Mouse (Mus musculus) macrophage (primary cell): ENCODE measurements around the gene Armh3. TPM values are rescaled to one million over a fixed set of nuclear protein-coding genes. Genes with fewer than 3 reads are reported as not detected.

Experiments used
- H3K27ac ChIP-seq: fragments of 350-480 bp; formaldehyde crosslinking; 2 replicates; pipeline ENCODE4 v1.9.0; 2021
- H3K36me3 ChIP-seq: fragments of 350-480 bp; formaldehyde crosslinking; 2 replicates; pipeline ENCODE4 v1.9.0; 2021; ENCODE audit errors: inconsistent target
- H3K4me3 ChIP-seq: fragments of 350-480 bp; formaldehyde crosslinking; 2 replicates; pipeline ENCODE4 v1.9.0; 2021; ENCODE audit errors: inconsistent target
- H3K79me2 ChIP-seq: fragments of 350-480 bp; formaldehyde crosslinking; 2 replicates; pipeline ENCODE4 v1.9.0; 2021; ENCODE audit errors: inconsistent target
- WGBS: methylation state at CpG from one replicate; pipeline ENCODE4 v1.1.7; 2026; ENCODE audit warnings: inconsistent platforms; ENCODE audit not compliant: missing documents; 5-methylcytosine and 5-hydroxymethylcytosine counted together
- polyA plus RNA-seq: library from polyadenylated mRNA; stranded (reverse); fragments of 250-400 nt; gene quantifications from 3 replicates; pipeline ENCODE4 v1.2.4, GENCODE M21; 2018; ENCODE audit warnings: inconsistent platforms

Armh3 gene
- polyA plus RNA-seq, 1 experiment from 2014 or later, result 14.2 TPM

GRCm38 (mm10) chr19:45855284-45855920 is 142.9 kb downstream of the Armh3 start:
- WGBS, result 64% methylated on average over 8 of the region's 8 CpGs
- no peaks in the 10 kb centered on the region for H3K36me3 ChIP-seq
- no peaks in the 10 kb centered on the region for H3K79me2 ChIP-seq
- no peak overlapping the region for H3K4me3 ChIP-seq
- no peak overlapping the region for H3K27ac ChIP-seq

- H3K36me3 ChIP-seq, result no peaks in the 10 kb centered on the region
- H3K79me2 ChIP-seq, result no peaks in the 10 kb centered on the region
- H3K27ac ChIP-seq, result no peak overlapping the region
- WGBS, result 75% methylated on average over 7 of the region's 7 CpGs
- H3K4me3 ChIP-seq, result no peak overlapping the region
Observed at GRCm38 (mm10) chr19:45854521-45854920, 143.8 kb downstream of the Armh3 start.

GRCm38 (mm10) chr19:45847733-45848093 is 150.6 kb downstream of the Armh3 start:
- H3K27ac ChIP-seq, result no peak overlapping the region
- no peaks in the 10 kb centered on the region for H3K79me2 ChIP-seq
- WGBS, result 100% methylated on average over 4 of the region's 4 CpGs
- H3K4me3 ChIP-seq, result no peak overlapping the region
- H3K36me3 ChIP-seq, result no peaks in the 10 kb centered on the region

GRCm38 (mm10) chr19:45847016-45847732 is 151.1 kb downstream of the Armh3 start:
- 97% methylated on average over 3 of the region's 3 CpGs for WGBS
- no peaks in the 10 kb centered on the region for H3K36me3 ChIP-seq
- H3K79me2 ChIP-seq, result no peaks in the 10 kb centered on the region
- H3K27ac ChIP-seq, result no peak overlapping the region
- H3K4me3 ChIP-seq, result no peak overlapping the region

- no peaks in the 10 kb centered on the region for H3K79me2 ChIP-seq
- no peak overlapping the region for H3K27ac ChIP-seq
- H3K36me3 ChIP-seq, result no peaks in the 10 kb centered on the region
- 73% methylated on average over 3 of the region's 3 CpGs for WGBS
- H3K4me3 ChIP-seq, result no peak overlapping the region
Observed at GRCm38 (mm10) chr19:45844209-45844608, 154.1 kb downstream of the Armh3 start.

- Histone ChIP-seq H3K79me2 (no peaks in the 10 kb centered on the region), H3K4me3 (no peak overlapping the region), H3K27ac (peak overlapping the region; percentile 43), H3K36me3 (no peaks in the 10 kb centered on the region)
- 6% methylated on average over 10 of the region's 10 CpGs for whole genome bisulfite sequencing
Observed at GRCm38 (mm10) chr19:45843424-45843823, 154.9 kb downstream of the Armh3 start.

GRCm38 (mm10) chr19:45837050-45837994 is 161.0 kb downstream of the Armh3 start:
- no peaks in the 10 kb centered on the region for H3K79me2 ChIP-seq
- WGBS, result 73% methylated on average over 12 of the region's 12 CpGs
- no peaks in the 10 kb centered on the region for H3K36me3 ChIP-seq
- no peak overlapping the region for H3K4me3 ChIP-seq
- no peak overlapping the region for H3K27ac ChIP-seq

GRCm38 (mm10) chr19:45835490-45835889 is 162.8 kb downstream of the Armh3 start:
- 88% methylated on average over 10 of the region's 10 CpGs for WGBS
- H3K36me3 ChIP-seq, result no peaks in the 10 kb centered on the region

GRCm38 (mm10) chr19:45833665-45834064 is 164.6 kb downstream of the Armh3 start:
- Histone ChIP-seq H3K36me3 (no peaks in the 10 kb centered on the region), H3K4me3 (no peak overlapping the region), H3K79me2 (no peaks in the 10 kb centered on the region), H3K27ac (no peak overlapping the region)
- WGBS, result 87% methylated on average over 10 of the region's 10 CpGs

More at GRCm38 (mm10) chr19:45835490-45835889, 162.8 kb downstream of the Armh3 start:
- no peak overlapping the region for H3K27ac ChIP-seq
- no peaks in the 10 kb centered on the region for H3K79me2 ChIP-seq
- no peak overlapping the region for H3K4me3 ChIP-seq

GRCm38 (mm10) chr19:45830679-45831078 is 167.6 kb downstream of the Armh3 start:
- no peak overlapping the region for H3K4me3 ChIP-seq
- no peaks in the 10 kb centered on the region for H3K36me3 ChIP-seq
- 38% methylated on average over 2 of the region's 2 CpGs for WGBS
- H3K27ac ChIP-seq, result no peak overlapping the region
- H3K79me2 ChIP-seq, result no peaks in the 10 kb centered on the region

- Histone ChIP-seq H3K4me3 (no peak overlapping the region), H3K79me2 (no peaks in the 10 kb centered on the region), H3K27ac (no peak overlapping the region), H3K36me3 (no peaks in the 10 kb centered on the region)
- 94% methylated on average over 3 of the region's 3 CpGs for WGBS
Observed at GRCm38 (mm10) chr19:45827736-45828135, 170.6 kb downstream of the Armh3 start.

- WGBS, result 95% methylated on average over 5 of the region's 5 CpGs
- no peak overlapping the region for H3K4me3 ChIP-seq
- no peaks in the 10 kb centered on the region for H3K79me2 ChIP-seq
- no peak overlapping the region for H3K27ac ChIP-seq
- H3K36me3 ChIP-seq, result no peaks in the 10 kb centered on the region
Observed at GRCm38 (mm10) chr19:45827125-45827524, 171.2 kb downstream of the Armh3 start.

GRCm38 (mm10) chr19:45826146-45826545 is 172.1 kb downstream of the Armh3 start:
- Histone ChIP-seq H3K4me3 (no peak overlapping the region), H3K36me3 (no peaks in the 10 kb centered on the region), H3K79me2 (no peaks in the 10 kb centered on the region), H3K27ac (no peak overlapping the region)
- WGBS, result 96% methylated on average over 3 of the region's 3 CpGs

- Histone ChIP-seq H3K4me3 (no peak overlapping the region), H3K79me2 (no peaks in the 10 kb centered on the region), H3K27ac (no peak overlapping the region), H3K36me3 (no peaks in the 10 kb centered on the region; the same call in 1 of the 2 replicates)
- WGBS, result 97% methylated on average over 5 of the region's 5 CpGs
Observed at GRCm38 (mm10) chr19:45821832-45822231, 176.5 kb downstream of the Armh3 start.
